Comparison of ENCODE assay signal across 8 mouse cellular contexts in genomic region chr12:109417476-109418201, GRCm38 (mm10). TPM values are rescaled to one million over a fixed set of nuclear protein-coding genes. Genes with fewer than 3 reads are reported as not detected.
DNase-seq lines count a peak whose midpoint lies in the region; ATAC-seq and TF ChIP-seq lines count a peak whose summit lies in the region.

No protein-coding gene starts in this region.

- peaks cover 8% of the 10 kb centered on the region for H3K4me1 ChIP-seq in kidney, postnatal 0 days (replicated peaks; ENCODE audit: insufficient read depth, low read length)

- DNase-seq in kidney, postnatal 0 days (ENCODE audit: low spot score): peak; percentile 39
- DNase-seq in kidney, adult 8-10 months: no peak
- DNase-seq in adrenal gland, postnatal 10 days: peak; percentile 82
- DNase-seq in frontal cortex, postnatal 36 days (ENCODE audit: low spot score in 2 of 2): peak; percentile 31 to 44
- peak; percentile 88 for DNase-seq in mesoderm, embryonic 11.5 days (ENCODE audit: low read depth, low spot score)
- no peak for DNase-seq in layer of hippocampus, postnatal 36 days
- no peak for DNase-seq in layer of hippocampus, adult 9-10 months (ENCODE audit: low spot score)

- TF ChIP-seq CTCF in kidney, postnatal 0 days (IDR thresholded peaks at IDR 0.05; ENCODE audit: low read depth): no peak

- H3K36me3 ChIP-seq in kidney, postnatal 0 days (ENCODE audit: insufficient read depth, low read length): no peaks in the 10 kb centered on the region

- no peak overlapping the region for H3K4me3 ChIP-seq in kidney, postnatal 0 days (replicated peaks; ENCODE audit: low read depth, low read length)

- ATAC-seq in kidney, postnatal 0 days (replicated peaks; ENCODE audit: low FRiP score, low read depth): peak; percentile 57
- no peak for ATAC-seq in inflammation-experienced regulatory T-cells, adult 6 months

- no peaks in the 10 kb centered on the region for H3K9me3 ChIP-seq in kidney, postnatal 0 days (replicated peaks; ENCODE audit: low read length)

- 24% methylated on average over 14 of the region's 14 CpGs for WGBS in kidney, postnatal 0 days

- no peaks in the 10 kb centered on the region for H3K27me3 ChIP-seq in kidney, postnatal 0 days (ENCODE audit: insufficient read depth, low read length)

- H3K27ac ChIP-seq in kidney, postnatal 0 days: no peak overlapping the region

- no peak overlapping the region for H3K9ac ChIP-seq in kidney, postnatal 0 days (ENCODE audit: low read depth, low read length)

- H3K4me2 ChIP-seq in kidney, postnatal 0 days (ENCODE audit: low read length): no peak overlapping the region

RNA-seq across cellular contexts. Expression of gene Dlk1, which starts 35.0 kb away (rescaled TPM):
- 25.2 and 31.1 TPM in 2 replicates for polyA plus RNA-seq in kidney, postnatal 0 days (2015; fragmentation: Nextera tagmentation; extraction: Ambion mirVana)
- total RNA-seq in adrenal gland, postnatal 10 days (2021): 100 to 1,000 TPM; 470 to 498 TPM
- total RNA-seq in layer of hippocampus, postnatal 36 days (2021): 1 to 10 TPM; 3.5 to 5.5 TPM
- polyA plus RNA-seq in inflammation-experienced regulatory T-cells, adult 6 months (2017; shearing (Covaris generic)): not detected

Comparison
In these comparisons a context has a peak if more than half of its experiments do, and no peak if none do; other contexts are left out.
1. DNase-seq: peak in kidney, postnatal 0 days (single experiment), adrenal gland, postnatal 10 days (single experiment), frontal cortex, postnatal 36 days (2 of 2) and mesoderm, embryonic 11.5 days (single experiment); none in kidney, adult 8-10 months (0 of 2), layer of hippocampus, postnatal 36 days (0 of 2) and layer of hippocampus, adult 9-10 months (single experiment).
2. RNA of gene Dlk1, which starts 35.0 kb away (total RNA-seq): 470 to 498 TPM in adrenal gland, postnatal 10 days; 3.5 to 5.5 TPM in layer of hippocampus, postnatal 36 days; every median in the first group is over 10 times any median in the second.